Mouse (Mus musculus) effector memory CD4-positive, alpha-beta T cell, adult 5 months (primary cell): Measurements from ENCODE around the gene Olfr845. TPM values are rescaled to one million over a fixed set of nuclear protein-coding genes. Genes with fewer than 3 reads are reported as not detected.

ENCODE experiments used
- polyA plus RNA-seq: library from polyadenylated mRNA; unstranded; fragments of 100-300 nt; shearing (Covaris generic); gene quantifications from one replicate; pipeline ENCODE4 v1.2.1, GENCODE M21; 2017

Gene Olfr845
- polyA plus RNA-seq: not detected

DNA sequence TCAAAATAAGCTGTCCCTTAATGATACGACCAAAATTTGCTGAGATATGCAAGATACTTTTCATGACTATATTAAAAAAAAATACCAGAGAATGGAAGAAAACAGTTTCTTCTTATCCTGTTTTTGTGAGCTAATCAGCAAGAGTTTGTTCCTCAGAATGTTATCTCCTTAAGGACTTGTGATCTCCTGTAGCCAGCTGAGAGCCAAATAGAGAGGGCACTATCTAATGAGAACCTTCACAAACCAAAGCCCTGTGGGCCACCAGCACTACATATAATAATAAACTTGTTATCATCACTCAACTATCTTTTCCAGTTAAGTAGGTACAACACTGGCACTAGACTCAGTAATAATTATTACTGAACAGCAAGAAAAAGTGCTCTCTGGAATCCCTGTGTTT, at the start of gene Olfr845:
Gene Olfr845, plus strand, starts transcription at position 301 of the 400 bp plus-strand sequence.

DNA sequence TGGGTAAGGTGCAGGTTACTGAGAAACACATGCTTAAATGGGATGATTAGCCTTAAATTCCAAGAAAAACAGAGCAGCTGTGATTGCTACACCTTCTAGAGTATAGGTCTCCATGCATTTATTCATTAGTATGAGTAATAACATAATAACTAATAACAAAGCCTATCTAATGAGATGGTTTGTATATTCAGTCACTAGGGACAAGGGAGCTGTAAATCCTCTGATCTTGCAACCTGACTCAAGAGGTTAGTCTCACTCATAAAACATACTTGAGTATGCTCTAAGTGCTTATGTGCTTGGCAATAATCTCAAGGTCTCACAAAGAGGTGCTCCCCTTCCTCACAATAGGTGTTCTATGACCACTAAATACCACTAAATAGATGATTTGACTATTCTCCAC, 20.2 kb upstream of the Olfr845 start, which contains the start of gene Olfr844:
Gene Olfr844, plus strand, starts transcription at position 301 of the 400 bp plus-strand sequence.

DNA sequence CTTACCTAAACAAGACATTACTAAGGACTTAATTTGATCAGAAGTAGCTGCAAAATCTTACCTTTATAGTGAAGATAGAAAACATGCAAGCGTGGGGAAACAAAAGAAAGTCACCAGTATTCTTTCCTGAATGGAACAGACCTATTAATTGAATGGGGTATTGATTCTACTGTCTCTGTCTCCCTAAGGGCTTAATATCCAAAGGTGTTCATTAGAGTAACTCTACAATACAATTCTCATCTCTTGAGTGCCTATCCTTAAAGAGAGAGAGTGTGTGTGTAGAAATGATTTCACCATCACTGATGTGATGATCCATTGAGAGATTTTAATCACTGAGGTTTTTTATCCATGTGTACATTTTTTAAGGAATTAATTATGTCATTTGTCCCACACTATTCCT, 27.6 kb downstream of the Olfr845 start, which contains the start of gene Olfr846:
Gene Olfr846, minus strand, starts transcription at position 101 of the 400 bp plus-strand sequence.

DNA sequence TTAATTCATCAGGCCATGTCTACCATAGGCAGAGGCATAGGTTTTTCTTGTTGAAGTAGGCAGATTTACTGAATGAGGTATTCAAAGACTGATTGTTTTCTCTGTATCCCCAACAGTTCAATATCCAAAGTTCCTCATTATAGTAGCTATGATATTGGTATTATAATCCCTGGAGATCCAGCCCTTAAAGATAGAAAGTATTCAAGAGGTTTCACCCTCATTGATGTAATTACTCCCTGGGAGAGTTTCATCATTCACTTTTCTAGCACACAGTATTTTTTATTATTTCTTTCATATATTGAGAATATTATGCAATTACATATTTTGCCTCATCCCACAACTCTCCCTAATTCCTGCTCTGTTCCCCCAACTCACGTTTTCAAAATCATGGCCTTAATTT, 42.3 kb downstream of the Olfr845 start, which contains the start of gene Olfr847:
Gene Olfr847, minus strand, starts transcription at position 101 of the 400 bp plus-strand sequence.

Other genes starting within 250 kb of the Olfr845 start
- gene Olfr836, start 216.1 kb upstream of the Olfr845 start, polyA plus RNA-seq: not detected
- gene Olfr837, start 200.1 kb upstream of the Olfr845 start, polyA plus RNA-seq: 0.46 TPM
- 0.10 TPM for gene Olfr839-ps1, start 159.1 kb upstream of the Olfr845 start, polyA plus RNA-seq
- 0.07 TPM for gene Olfr843, start 84.5 kb upstream of the Olfr845 start, polyA plus RNA-seq
- not detected for gene Olfr844, start 20.1 kb upstream of the Olfr845 start, polyA plus RNA-seq
- gene Olfr846, start 27.5 kb downstream of the Olfr845 start, polyA plus RNA-seq: not detected
- gene Olfr847, start 42.2 kb downstream of the Olfr845 start, polyA plus RNA-seq: not detected
- not detected for gene Olfr849, start 103.8 kb downstream of the Olfr845 start, polyA plus RNA-seq
- gene Olfr850, start 141.8 kb downstream of the Olfr845 start, polyA plus RNA-seq: not detected
- not detected for gene Olfr851, start 156.8 kb downstream of the Olfr845 start, polyA plus RNA-seq
- gene Olfr853, start 204.6 kb downstream of the Olfr845 start, polyA plus RNA-seq: not detected
- not detected for gene Olfr854, start 230.9 kb downstream of the Olfr845 start, polyA plus RNA-seq
- not detected for gene Olfr855, start 246.2 kb downstream of the Olfr845 start, polyA plus RNA-seq